Mouse (Mus musculus): ENCODE measurements at regions not wholly inside any gene's neighbourhood (a gene's known extent, or its start where the extent isn't known, plus 50 kb on each side); places are given as distances from the start of the nearest gene placed in this dataset.
"Not testable (repeated sequence)": the region's sequence is repeated elsewhere in the genome, so short reads cannot be mapped to it uniquely, and the experiment has no call there.

- no peak for DNase-seq (ENCODE audit: low spot score)
- WGBS: 67% methylated on average over 1 of the region's 1 CpGs
- ATAC-seq (ENCODE audit: low read depth): no peak
- no peaks in the 10 kb centered on the region for H3K27me3 ChIP-seq (replicated peaks; ENCODE audit: control insufficient read depth, insufficient read depth, low read length)
- H3K4me1 ChIP-seq (ENCODE audit: control insufficient read depth, insufficient read depth, low read length): no peaks in the 10 kb centered on the region
- no peak overlapping the region for H3K4me3 ChIP-seq (ENCODE audit: low read depth, low read length)
- no peak overlapping the region for H3K27ac ChIP-seq (replicated peaks; ENCODE audit: low read depth, low read length)
- H3K9me3 ChIP-seq (ENCODE audit: control insufficient read depth, low read length): 0 out of 2 replicates have a peak, but pooled peaks cover 4% of the 10 kb centered on the region
- no peak overlapping the region for H3K4me2 ChIP-seq (ENCODE audit: low read depth, low read length)
- no peaks in the 10 kb centered on the region for H3K36me3 ChIP-seq (ENCODE audit: control insufficient read depth, insufficient read depth, low read length)
- no peak overlapping the region for H3K9ac ChIP-seq (ENCODE audit: low read depth, low read length)
Observed at GRCm38 (mm10) chr1:184169967-184170366, 135.9 kb upstream of the 1700056E22Rik start.

DNA sequence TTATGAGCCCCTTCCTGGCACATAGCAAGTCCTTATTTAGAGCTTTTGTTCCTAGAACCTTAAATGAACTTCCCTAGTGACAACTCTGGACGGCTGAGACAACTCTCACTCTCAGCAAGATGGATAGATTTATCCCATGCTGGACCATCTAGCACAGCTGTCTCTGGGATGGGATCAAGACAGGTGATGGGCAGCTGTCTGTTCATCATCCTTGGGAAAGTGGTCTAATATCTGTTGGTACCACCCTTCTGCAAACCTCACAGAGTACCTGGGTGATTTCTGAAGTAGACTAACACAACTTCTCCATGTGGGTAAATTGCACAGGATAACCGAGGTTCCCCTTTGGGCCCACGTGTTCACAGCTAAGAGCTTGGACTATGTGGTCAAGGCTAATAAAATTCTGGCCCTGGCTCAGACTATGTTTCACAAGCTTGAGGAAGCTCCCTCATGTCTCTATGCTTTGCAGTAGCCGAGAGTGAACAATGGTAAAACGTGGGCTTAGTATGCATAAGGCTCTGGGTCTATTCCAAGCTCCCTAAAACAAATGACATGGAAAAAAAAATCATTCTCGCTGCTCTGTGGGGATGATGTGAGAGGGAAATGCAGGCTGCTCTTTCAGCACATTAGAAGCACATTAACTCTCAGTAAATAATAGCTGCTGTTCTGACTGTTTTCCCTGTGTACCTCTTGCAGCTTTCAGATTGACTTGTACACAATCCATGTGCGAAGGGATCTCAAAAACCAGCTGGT lies 135.1 kb upstream of the 1700056E22Rik start:
- no peaks in the 10 kb centered on the region for H3K4me1 ChIP-seq (ENCODE audit: control insufficient read depth, insufficient read depth, low read length)
- no peak overlapping the region for H3K4me2 ChIP-seq (ENCODE audit: low read depth, low read length)
- no peak overlapping the region for H3K27ac ChIP-seq (replicated peaks; ENCODE audit: low read depth, low read length)
- H3K4me3 ChIP-seq (ENCODE audit: low read depth, low read length): no peak overlapping the region
- no peaks in the 10 kb centered on the region for H3K27me3 ChIP-seq (replicated peaks; ENCODE audit: control insufficient read depth, insufficient read depth, low read length)
- DNase-seq (ENCODE audit: low spot score): no peak
- ATAC-seq (ENCODE audit: low read depth): no peak
- no peak overlapping the region for H3K9ac ChIP-seq (ENCODE audit: low read depth, low read length)
- H3K36me3 ChIP-seq (ENCODE audit: control insufficient read depth, insufficient read depth, low read length): no peaks in the 10 kb centered on the region
- 64% methylated on average over 7 of the region's 7 CpGs for whole genome bisulfite sequencing
- H3K9me3 ChIP-seq (ENCODE audit: control insufficient read depth, low read length): 0 out of 2 replicates have a peak, but pooled peaks cover 4% of the 10 kb centered on the region

- no peak for ATAC-seq (ENCODE audit: low read depth)
- Histone ChIP-seq H3K36me3 (ENCODE audit: control insufficient read depth, insufficient read depth, low read length) (no peaks in the 10 kb centered on the region), H3K4me1 (ENCODE audit: control insufficient read depth, insufficient read depth, low read length) (no peaks in the 10 kb centered on the region), H3K9me3 (ENCODE audit: control insufficient read depth, low read length) (0 out of 2 replicates have a peak, but pooled peaks cover 4% of the 10 kb centered on the region), H3K4me3 (ENCODE audit: low read depth, low read length) (no peak overlapping the region), H3K27ac (replicated peaks; ENCODE audit: low read depth, low read length) (no peak overlapping the region), H3K4me2 (ENCODE audit: low read depth, low read length) (no peak overlapping the region), H3K27me3 (replicated peaks; ENCODE audit: control insufficient read depth, insufficient read depth, low read length) (no peaks in the 10 kb centered on the region), H3K9ac (ENCODE audit: low read depth, low read length) (no peak overlapping the region)
- DNase-seq (ENCODE audit: low spot score): no peak
- 63% methylated on average over 2 of the region's 2 CpGs for WGBS
Observed at GRCm38 (mm10) chr1:184166951-184167350, 132.8 kb upstream of the 1700056E22Rik start.

DNA sequence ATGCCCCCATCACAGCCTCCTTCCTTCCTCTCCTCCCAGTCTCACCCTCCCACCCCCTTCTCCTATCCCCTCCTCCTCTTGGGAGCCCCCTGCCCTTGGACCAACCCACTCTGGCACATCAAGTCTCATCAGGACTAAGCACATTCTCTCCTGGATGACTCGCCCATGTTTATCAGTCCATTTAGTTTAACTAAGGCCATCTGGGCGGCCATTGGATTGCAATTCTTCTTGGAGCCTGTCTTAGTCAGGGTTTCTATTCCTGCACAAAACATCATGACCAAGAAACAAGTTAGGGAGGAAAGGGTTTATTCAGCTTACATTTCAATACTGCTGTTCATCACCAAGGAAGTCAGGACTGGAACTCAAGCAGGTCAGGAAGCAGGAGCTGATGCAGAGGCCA lies 128.4 kb upstream of the 1700056E22Rik start:
- whole genome bisulfite sequencing: 79% methylated on average over 2 of the region's 2 CpGs
- H3K9me3 ChIP-seq (ENCODE audit: control insufficient read depth, low read length); H3K27ac ChIP-seq (replicated peaks; ENCODE audit: low read depth, low read length); H3K4me3 ChIP-seq (ENCODE audit: low read depth, low read length); H3K9ac ChIP-seq (ENCODE audit: low read depth, low read length); H3K36me3 ChIP-seq (ENCODE audit: control insufficient read depth, insufficient read depth, low read length); DNase-seq (ENCODE audit: low spot score); ATAC-seq (ENCODE audit: low read depth); H3K27me3 ChIP-seq (replicated peaks; ENCODE audit: control insufficient read depth, insufficient read depth, low read length); H3K4me1 ChIP-seq (ENCODE audit: control insufficient read depth, insufficient read depth, low read length); H3K4me2 ChIP-seq (ENCODE audit: low read depth, low read length): not testable (repeated sequence)

GRCm38 (mm10) chr1:184147713-184148112 lies 113.6 kb upstream of the 1700056E22Rik start:
- H3K9me3 ChIP-seq (ENCODE audit: control insufficient read depth, low read length): no peaks in the 10 kb centered on the region
- H3K4me3 ChIP-seq (ENCODE audit: low read depth, low read length): no peak overlapping the region
- WGBS: no CpG with 5 or more reads among the region's 1 CpGs
- DNase-seq (ENCODE audit: low spot score): no peak
- no peaks in the 10 kb centered on the region for H3K36me3 ChIP-seq (ENCODE audit: control insufficient read depth, insufficient read depth, low read length)
- H3K27ac ChIP-seq (replicated peaks; ENCODE audit: low read depth, low read length): no peak overlapping the region
- H3K4me2 ChIP-seq (ENCODE audit: low read depth, low read length): no peak overlapping the region
- ATAC-seq (ENCODE audit: low read depth): no peak
- H3K9ac ChIP-seq (ENCODE audit: low read depth, low read length): no peak overlapping the region
- H3K27me3 ChIP-seq (replicated peaks; ENCODE audit: control insufficient read depth, insufficient read depth, low read length): no peaks in the 10 kb centered on the region
- H3K4me1 ChIP-seq (ENCODE audit: control insufficient read depth, insufficient read depth, low read length): no peaks in the 10 kb centered on the region

DNA sequence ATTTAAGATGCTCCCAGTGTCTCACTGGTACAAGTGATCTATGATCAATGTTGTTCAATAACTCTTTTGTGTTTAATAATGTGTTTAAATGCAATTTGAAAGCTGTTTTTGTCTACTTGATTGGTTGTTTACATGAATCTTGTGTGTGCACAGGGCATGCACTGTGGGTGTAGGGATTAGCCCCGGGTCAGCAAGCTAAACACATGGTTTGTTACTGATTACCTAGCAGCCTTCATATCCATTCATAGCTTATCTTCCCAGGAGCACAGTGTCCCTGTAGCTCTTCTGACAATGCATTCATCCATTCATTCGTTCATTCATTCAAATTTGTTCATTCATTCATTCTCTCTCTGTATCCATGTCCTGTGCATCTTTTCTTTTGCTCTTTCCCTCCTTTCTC lies 108.9 kb upstream of the 1700056E22Rik start:
- WGBS: 57% methylated on average over 2 of the region's 2 CpGs
- no peak overlapping the region for H3K4me3 ChIP-seq (ENCODE audit: low read depth, low read length)
- DNase-seq (ENCODE audit: low spot score) (no peak), ATAC-seq (ENCODE audit: low read depth) (no peak)
- H3K27me3 ChIP-seq (replicated peaks; ENCODE audit: control insufficient read depth, insufficient read depth, low read length): no peaks in the 10 kb centered on the region
- H3K36me3 ChIP-seq (ENCODE audit: control insufficient read depth, insufficient read depth, low read length): no peaks in the 10 kb centered on the region
- no peak overlapping the region for H3K27ac ChIP-seq (replicated peaks; ENCODE audit: low read depth, low read length)
- no peaks in the 10 kb centered on the region for H3K9me3 ChIP-seq (ENCODE audit: control insufficient read depth, low read length)
- no peaks in the 10 kb centered on the region for H3K4me1 ChIP-seq (ENCODE audit: control insufficient read depth, insufficient read depth, low read length)
- H3K9ac ChIP-seq (ENCODE audit: low read depth, low read length): no peak overlapping the region
- H3K4me2 ChIP-seq (ENCODE audit: low read depth, low read length): no peak overlapping the region

GRCm38 (mm10) chr1:184140486-184140885 lies 106.4 kb upstream of the 1700056E22Rik start:
- H3K4me2 ChIP-seq (ENCODE audit: low read depth, low read length): no peak overlapping the region
- no peak overlapping the region for H3K4me3 ChIP-seq (ENCODE audit: low read depth, low read length)
- DNase-seq (ENCODE audit: low spot score): no peak
- no peaks in the 10 kb centered on the region for H3K27me3 ChIP-seq (replicated peaks; ENCODE audit: control insufficient read depth, insufficient read depth, low read length)
- H3K4me1 ChIP-seq (ENCODE audit: control insufficient read depth, insufficient read depth, low read length): no peaks in the 10 kb centered on the region
- H3K9me3 ChIP-seq (ENCODE audit: control insufficient read depth, low read length): no peaks in the 10 kb centered on the region
- no peak for ATAC-seq (ENCODE audit: low read depth)
- H3K9ac ChIP-seq (ENCODE audit: low read depth, low read length): no peak overlapping the region
- 72% methylated on average over 5 of the region's 5 CpGs for WGBS
- H3K27ac ChIP-seq (replicated peaks; ENCODE audit: low read depth, low read length): no peak overlapping the region
- no peaks in the 10 kb centered on the region for H3K36me3 ChIP-seq (ENCODE audit: control insufficient read depth, insufficient read depth, low read length)

DNA sequence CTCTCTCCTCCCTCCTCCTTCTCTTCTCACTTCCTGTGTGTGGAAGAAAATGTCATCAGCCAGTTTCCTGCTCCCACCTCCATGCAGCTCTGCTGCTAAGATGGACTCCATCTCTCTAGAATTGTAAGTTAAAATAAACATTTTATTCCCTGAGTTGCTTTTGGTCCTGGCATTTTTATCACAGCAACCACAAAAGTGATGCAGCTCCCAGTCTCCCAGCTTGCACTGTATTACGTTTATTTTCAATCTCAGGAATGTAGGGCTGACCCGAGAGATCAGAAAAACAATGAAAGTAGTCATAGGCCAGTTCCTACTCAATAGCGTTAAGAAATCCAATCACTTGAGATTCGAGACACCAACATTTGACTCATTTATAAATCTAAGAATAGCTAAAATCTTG lies 106.0 kb upstream of the 1700056E22Rik start:
- H3K9ac ChIP-seq (ENCODE audit: low read depth, low read length): no peak overlapping the region
- H3K4me1 ChIP-seq (ENCODE audit: control insufficient read depth, insufficient read depth, low read length): no peaks in the 10 kb centered on the region
- H3K27me3 ChIP-seq (replicated peaks; ENCODE audit: control insufficient read depth, insufficient read depth, low read length): no peaks in the 10 kb centered on the region
- no peak overlapping the region for H3K4me2 ChIP-seq (ENCODE audit: low read depth, low read length)
- H3K4me3 ChIP-seq (ENCODE audit: low read depth, low read length): no peak overlapping the region
- ATAC-seq (ENCODE audit: low read depth): no peak
- no peaks in the 10 kb centered on the region for H3K9me3 ChIP-seq (ENCODE audit: control insufficient read depth, low read length)
- no peaks in the 10 kb centered on the region for H3K36me3 ChIP-seq (ENCODE audit: control insufficient read depth, insufficient read depth, low read length)
- no peak overlapping the region for H3K27ac ChIP-seq (replicated peaks; ENCODE audit: low read depth, low read length)
- no peak for DNase-seq (ENCODE audit: low spot score)
- WGBS: 64% methylated on average over 4 of the region's 4 CpGs

- H3K4me3 ChIP-seq (ENCODE audit: low read depth, low read length): no peak overlapping the region
- no peaks in the 10 kb centered on the region for H3K27me3 ChIP-seq (replicated peaks; ENCODE audit: control insufficient read depth, insufficient read depth, low read length)
- H3K9ac ChIP-seq (ENCODE audit: low read depth, low read length): no peak overlapping the region
- H3K4me1 ChIP-seq (ENCODE audit: control insufficient read depth, insufficient read depth, low read length): no peaks in the 10 kb centered on the region
- no peak overlapping the region for H3K27ac ChIP-seq (replicated peaks; ENCODE audit: low read depth, low read length)
- H3K9me3 ChIP-seq (ENCODE audit: control insufficient read depth, low read length): no peaks in the 10 kb centered on the region
- ATAC-seq (ENCODE audit: low read depth): no peak
- H3K4me2 ChIP-seq (ENCODE audit: low read depth, low read length): no peak overlapping the region
- no peak for DNase-seq (ENCODE audit: low spot score)
- H3K36me3 ChIP-seq (ENCODE audit: control insufficient read depth, insufficient read depth, low read length): no peaks in the 10 kb centered on the region
- 78% methylated on average over 3 of the region's 3 CpGs for WGBS
Observed at GRCm38 (mm10) chr1:184138661-184139060, 104.6 kb upstream of the 1700056E22Rik start.
